Mouse (Mus musculus) cortical plate, adult 2 months (tissue): Measurements from ENCODE around the gene Nmnat3.

Source experiments
- CTCF ChIP-seq: fragments of 200-500 bp; IDR thresholded peaks from 2 replicates; pipeline ENCODE4 v1.5.1; 2011; ENCODE audit warnings: mild to moderate bottlenecking, control low read depth, low read length; ENCODE audit not compliant: insufficient read depth; ENCODE audit errors: extremely low read depth
- POLR2A ChIP-seq: fragments of 200-500 bp; IDR thresholded peaks from 2 replicates; pipeline ENCODE4 v1.6.1; 2011; ENCODE audit warnings: mild to moderate bottlenecking, low read length, control low read depth; ENCODE audit not compliant: insufficient read depth; ENCODE audit errors: extremely low read depth

DNA sequence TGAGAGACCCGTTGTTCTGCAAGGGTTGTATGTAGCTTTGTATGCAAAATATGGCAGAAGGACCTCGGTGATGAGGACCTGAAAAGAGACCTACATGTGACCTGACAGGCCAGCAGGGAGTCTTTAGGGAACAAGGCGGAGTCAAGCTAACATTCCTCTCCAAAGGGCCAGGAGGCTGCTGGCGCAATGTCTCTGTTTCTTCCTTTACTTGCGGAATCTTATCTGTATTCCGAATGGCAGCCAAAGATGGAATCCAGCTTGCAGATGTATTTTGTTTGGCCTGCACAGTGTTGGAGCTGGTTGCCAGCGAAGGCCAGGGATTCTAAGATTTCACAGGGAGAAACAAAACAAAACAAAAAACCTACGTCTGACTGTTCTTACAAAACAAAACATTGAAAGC is 141.5 kb downstream of the Nmnat3 start:
- TF ChIP-seq CTCF = no peak
- no peak for TF ChIP-seq POLR2A
